ENCODE assay signal across 8 mouse cellular contexts in the genomic region with DNA sequence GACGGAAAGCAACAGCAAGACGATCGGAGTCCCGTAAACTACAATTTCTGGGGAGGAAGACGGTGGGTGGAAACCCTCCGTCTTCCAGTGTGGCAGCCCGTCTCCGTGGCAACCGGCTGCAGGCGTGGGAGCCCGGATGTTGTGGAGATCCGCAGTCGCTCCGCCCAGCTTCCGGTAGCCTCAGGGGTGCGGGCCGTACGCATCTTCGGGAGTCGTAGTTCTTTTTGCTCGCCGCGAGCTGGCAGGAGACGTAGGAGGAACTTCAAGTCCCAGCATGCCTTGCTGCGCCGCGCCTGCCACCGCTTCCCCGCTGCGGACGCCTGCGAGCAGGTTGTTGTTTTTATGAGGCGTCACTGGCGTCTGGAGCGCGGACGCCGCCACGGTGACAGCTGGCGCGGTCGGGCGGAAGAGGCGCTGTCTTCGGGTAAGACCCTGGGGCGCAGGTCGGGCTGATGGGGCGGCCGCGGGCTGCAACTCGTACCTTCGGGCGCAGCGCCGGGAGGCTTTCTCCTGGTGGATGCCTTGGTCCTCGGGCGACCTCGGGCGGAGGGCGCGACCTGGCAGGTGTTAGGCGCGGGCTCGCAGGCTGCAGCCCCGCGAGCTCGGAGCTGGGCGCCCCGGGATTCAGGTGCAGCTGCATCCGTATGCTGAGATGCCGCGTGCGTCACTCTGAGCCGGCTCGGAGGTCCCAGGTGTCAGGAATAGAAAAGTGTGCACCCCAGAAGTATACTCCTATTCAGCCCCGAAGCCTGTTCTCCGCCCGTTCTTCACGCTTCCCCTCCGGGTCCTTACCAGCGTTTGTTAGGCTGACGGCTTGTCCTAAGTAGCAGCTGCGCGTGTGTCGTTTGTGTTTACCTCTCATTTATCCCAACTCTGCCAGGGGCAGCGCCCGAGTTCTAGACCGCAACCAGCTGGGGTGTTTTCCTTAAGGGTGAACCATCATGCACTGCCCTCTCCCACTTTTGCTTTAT. TPM values are rescaled to one million over a fixed set of nuclear protein-coding genes. Genes with fewer than 3 reads are reported as not detected.
A peak's percentile ranks its signal among the peaks of the same experiment; 100 is the strongest.
DNase-seq lines count a peak whose midpoint lies in the region; ATAC-seq and TF ChIP-seq lines count a peak whose summit lies in the region.

Gene Ccpg1os, minus strand, starts transcription at position 133 of the 971 bp plus-strand sequence.
Gene Ccpg1, plus strand, starts transcription at position 180 of the 971 bp plus-strand sequence.

- H3K4me3 ChIP-seq in heart, embryonic 12.5 days, result peak within 1 kb of the TSS; percentile 78
- peak within 1 kb of the TSS; percentile 89 for H3K4me3 ChIP-seq in kidney, postnatal 0 days (replicated peaks; ENCODE audit: low read depth, low read length)
- H3K4me3 ChIP-seq in liver, embryonic 11.5 days (ENCODE audit: low read depth, low read length), result peak within 1 kb of the TSS; percentile 77
- peak within 1 kb of the TSS; percentile 67 for H3K4me3 ChIP-seq in stomach, embryonic 14.5 days (ENCODE audit: low read depth, low read length)

- no peaks in the 10 kb centered on the region for H3K9me3 ChIP-seq in heart, embryonic 12.5 days (replicated peaks)
- no peaks in the 10 kb centered on the region for H3K9me3 ChIP-seq in kidney, postnatal 0 days (replicated peaks; ENCODE audit: low read length)
- no peaks in the 10 kb centered on the region for H3K9me3 ChIP-seq in liver, embryonic 11.5 days (ENCODE audit: control insufficient read depth, low read length)
- no peaks in the 10 kb centered on the region for H3K9me3 ChIP-seq in stomach, embryonic 14.5 days (ENCODE audit: control insufficient read depth, low read depth, low read length)

- no peaks in the 10 kb centered on the region for H3K27me3 ChIP-seq in heart, embryonic 12.5 days (replicated peaks)
- no peaks in the 10 kb centered on the region for H3K27me3 ChIP-seq in kidney, postnatal 0 days (ENCODE audit: insufficient read depth, low read length)
- no peaks in the 10 kb centered on the region for H3K27me3 ChIP-seq in liver, embryonic 11.5 days (replicated peaks; ENCODE audit: control insufficient read depth, insufficient read depth, low read length)
- H3K27me3 ChIP-seq in stomach, embryonic 14.5 days (ENCODE audit: control insufficient read depth, insufficient read depth, low read length), result no peaks in the 10 kb centered on the region

- peak; percentile 98 for ATAC-seq in erythroid progenitor cell, adult 5-6 weeks (replicated peaks; ENCODE audit: low FRiP score, poor library complexity, severe bottlenecking)
- ATAC-seq in heart, embryonic 12.5 days (ENCODE audit: insufficient number of reproducible peaks, low FRiP score), result peak; percentile 98
- peak; percentile 98 for ATAC-seq in kidney, postnatal 0 days (replicated peaks; ENCODE audit: low FRiP score, low read depth)
- ATAC-seq in liver, embryonic 11.5 days (replicated peaks; ENCODE audit: low FRiP score), result peak; percentile 98
- peak; percentile 100 for ATAC-seq in stomach, embryonic 14.5 days (ENCODE audit: insufficient number of reproducible peaks, insufficient read depth, low FRiP score, low read depth)

- no peak for TF ChIP-seq CTCF in kidney, postnatal 0 days (IDR thresholded peaks at IDR 0.05; ENCODE audit: low read depth)

- H3K27ac ChIP-seq in heart, embryonic 12.5 days (ENCODE audit: poor library complexity, severe bottlenecking), result peak within 1 kb of the TSS; percentile 31; the same call in 1 of the 2 replicates
- peak within 1 kb of the TSS; percentile 60; the same call in 1 of the 2 replicates for H3K27ac ChIP-seq in kidney, postnatal 0 days
- no peak within 1 kb of the TSS for H3K27ac ChIP-seq in liver, embryonic 11.5 days (ENCODE audit: low read depth, low read length)
- H3K27ac ChIP-seq in stomach, embryonic 14.5 days (ENCODE audit: low read length), result no peak within 1 kb of the TSS

- under 1% methylated on average over 87 of the region's 88 CpGs for WGBS in heart, embryonic 12.5 days
- WGBS in kidney, postnatal 0 days, result under 1% methylated on average over 88 of the region's 88 CpGs
- WGBS in liver, embryonic 11.5 days, result under 1% methylated on average over 88 of the region's 88 CpGs
- under 1% methylated on average over 88 of the region's 88 CpGs for WGBS in stomach, embryonic 14.5 days

- peak within 1 kb of the TSS; percentile 82 for H3K4me2 ChIP-seq in heart, embryonic 12.5 days
- H3K4me2 ChIP-seq in kidney, postnatal 0 days (ENCODE audit: low read length), result peak within 1 kb of the TSS; percentile 89
- H3K4me2 ChIP-seq in liver, embryonic 11.5 days, result peak within 1 kb of the TSS; percentile 97
- H3K4me2 ChIP-seq in stomach, embryonic 14.5 days (replicated peaks; ENCODE audit: low read depth, low read length), result peak within 1 kb of the TSS; percentile 92

- peak within 1 kb of the TSS; percentile 75 for H3K9ac ChIP-seq in heart, embryonic 12.5 days
- peak within 1 kb of the TSS; percentile 82 for H3K9ac ChIP-seq in kidney, postnatal 0 days (ENCODE audit: low read depth, low read length)
- H3K9ac ChIP-seq in liver, embryonic 11.5 days (ENCODE audit: low read depth, low read length), result peak within 1 kb of the TSS; percentile 76
- H3K9ac ChIP-seq in stomach, embryonic 14.5 days (replicated peaks; ENCODE audit: low read depth, low read length), result peak within 1 kb of the TSS; percentile 49

- H3K36me3 ChIP-seq in heart, embryonic 12.5 days, result no peaks in the 10 kb centered on the region
- H3K36me3 ChIP-seq in kidney, postnatal 0 days (ENCODE audit: insufficient read depth, low read length), result no peaks in the 10 kb centered on the region
- H3K36me3 ChIP-seq in liver, embryonic 11.5 days (ENCODE audit: control insufficient read depth, insufficient read depth, low read length), result no peaks in the 10 kb centered on the region
- no peaks in the 10 kb centered on the region for H3K36me3 ChIP-seq in stomach, embryonic 14.5 days (ENCODE audit: control insufficient read depth, insufficient read depth, low read length)

- H3K4me1 ChIP-seq in heart, embryonic 12.5 days (replicated peaks), result peaks cover 6% of the 10 kb centered on the region
- H3K4me1 ChIP-seq in kidney, postnatal 0 days (replicated peaks; ENCODE audit: insufficient read depth, low read length), result peaks cover 13% of the 10 kb centered on the region
- 0 out of 2 replicates have a peak, but pooled peaks cover 4% of the 10 kb centered on the region for H3K4me1 ChIP-seq in liver, embryonic 11.5 days (replicated peaks; ENCODE audit: control insufficient read depth, insufficient read depth, low read length)
- H3K4me1 ChIP-seq in stomach, embryonic 14.5 days (ENCODE audit: control insufficient read depth, insufficient read depth, low read length), result peaks cover 10% of the 10 kb centered on the region; the same call in 1 of the 2 replicates

- DNase-seq in CD4-positive helper T cell, adult 2 months (ENCODE audit: low read depth, low spot score), result peak; percentile 99
- peak; percentile 95 for DNase-seq in brain, embryonic 18.5 days (ENCODE audit: low read depth, low spot score)
- peak; percentile 98 for DNase-seq in kidney, postnatal 0 days (ENCODE audit: low spot score)
- DNase-seq in liver, embryonic 11.5 days (ENCODE audit: low spot score), result peak; percentile 92
- peak; percentile 98 for DNase-seq in naive thymus-derived CD4-positive, alpha-beta T cell, adult 2 months (ENCODE audit: low read depth)

RNA-seq across cellular contexts. Expression of gene Ccpg1os, which starts in this region (rescaled TPM):
- 2.5 TPM in 1 of 2 replicates, not detected in the other for total RNA-seq in erythroid progenitor cell, adult 5-6 weeks (2015; ENCODE audit: low replicate concordance)
- total RNA-seq in erythroid progenitor cell, adult 5-6 weeks (2017; ENCODE audit: low replicate concordance), result 0.77 TPM in 1 of 2 replicates, not detected in the other
- polyA plus RNA-seq in heart, embryonic 12.5 days (2016; fragmentation: Nextera tagmentation; extraction: Ambion mirVana), result 12.0 and 14.9 TPM in 2 replicates
- 30.2 and 33.8 TPM in 2 replicates for polyA plus RNA-seq in kidney, postnatal 0 days (2015; fragmentation: Nextera tagmentation; extraction: Ambion mirVana)
- 6.9 and 7.3 TPM in 2 replicates for polyA plus RNA-seq in liver, embryonic 11.5 days (2014; fragmentation: Nextera tagmentation; extraction: Ambion mirVana)
- 12.4 and 14.6 TPM in 2 replicates for polyA plus RNA-seq in stomach, embryonic 14.5 days (2014; fragmentation: Nextera tagmentation; extraction: Ambion mirVana)

RNA-seq across cellular contexts. Expression of gene Ccpg1, which starts in this region (rescaled TPM):
- 13.8 and 30.6 TPM in 2 replicates for total RNA-seq in erythroid progenitor cell, adult 5-6 weeks (2015; ENCODE audit: low replicate concordance)
- 24.9 and 34.5 TPM in 2 replicates for total RNA-seq in erythroid progenitor cell, adult 5-6 weeks (2017; ENCODE audit: low replicate concordance)
- 34.3 and 35.0 TPM in 2 replicates for polyA plus RNA-seq in heart, embryonic 12.5 days (2016; fragmentation: Nextera tagmentation; extraction: Ambion mirVana)
- polyA plus RNA-seq in kidney, postnatal 0 days (2015; fragmentation: Nextera tagmentation; extraction: Ambion mirVana), result 43.8 and 49.6 TPM in 2 replicates
- polyA plus RNA-seq in liver, embryonic 11.5 days (2014; fragmentation: Nextera tagmentation; extraction: Ambion mirVana), result 14.8 and 18.9 TPM in 2 replicates
- 21.6 and 27.4 TPM in 2 replicates for polyA plus RNA-seq in stomach, embryonic 14.5 days (2014; fragmentation: Nextera tagmentation; extraction: Ambion mirVana)

Comparison
In these comparisons a context has a peak if more than half of its experiments do, and no peak if none do; other contexts are left out.
1. H3K27ac ChIP-seq: peak in heart, embryonic 12.5 days (single experiment) and kidney, postnatal 0 days (single experiment); none in liver, embryonic 11.5 days (single experiment) and stomach, embryonic 14.5 days (single experiment).
2. Peak in every context shown above with its lines, with median percentiles within 50 percentile points of each other: DNase-seq, ATAC-seq, H3K4me2 ChIP-seq, H3K4me3 ChIP-seq and H3K9ac ChIP-seq.